Mouse (Mus musculus): ENCODE measurements around the gene 1700025F22Rik. TPM values are rescaled to one million over a fixed set of nuclear protein-coding genes. Genes with fewer than 3 reads are reported as not detected.
"Not testable (repeated sequence)": the region's sequence is repeated elsewhere in the genome, so short reads cannot be mapped to it uniquely, and the experiment has no call there.

1700025F22Rik gene
- polyA plus RNA-seq, 1 experiment from 2014 or later, result not detected

- Histone ChIP-seq H3K9ac (no peak overlapping the region), H3K9me3 (ENCODE audit: low read depth, low read length) (peaks cover 3% of the 10 kb centered on the region; the same call in 1 of the 2 replicates), H3K4me1 (ENCODE audit: insufficient read depth) (no peaks in the 10 kb centered on the region), H3K4me3 (ENCODE audit: low read depth, low read length) (no peak overlapping the region), H3K27me3 (ENCODE audit: insufficient read depth, low read length) (no peaks in the 10 kb centered on the region), H3K27ac (ENCODE audit: low read depth) (no peak overlapping the region), H3K4me2 (no peak overlapping the region), H3K36me3 (ENCODE audit: insufficient read depth) (no peaks in the 10 kb centered on the region)
- ATAC-seq (ENCODE audit: insufficient read depth), result no peak
- no peak for DNase-seq
- no peak for TF ChIP-seq CTCF (IDR thresholded peaks at IDR 0.05; ENCODE audit: low read depth)
- 63% methylated on average over 1 of the region's 1 CpGs for WGBS
Observed at GRCm38 (mm10) chr19:11129702-11130101, 35.4 kb downstream of the 1700025F22Rik start.

GRCm38 (mm10) chr19:11121016-11121420, 44.1 kb downstream of the 1700025F22Rik start:
- DNase-seq (peak; percentile 11), ATAC-seq (ENCODE audit: insufficient read depth) (peak; percentile 98)
- not testable (repeated sequence) for H3K4me1 ChIP-seq (ENCODE audit: insufficient read depth); H3K27me3 ChIP-seq (ENCODE audit: insufficient read depth, low read length); H3K9me3 ChIP-seq (ENCODE audit: low read depth, low read length); H3K36me3 ChIP-seq (ENCODE audit: insufficient read depth); H3K27ac ChIP-seq (ENCODE audit: low read depth); H3K9ac ChIP-seq
- Histone ChIP-seq H3K4me3 (ENCODE audit: low read depth, low read length) (peak overlapping the region; percentile 29), H3K4me2 (peak overlapping the region; percentile 48)
- WGBS, result 2% methylated on average over 12 of the region's 38 CpGs

- no peak overlapping the region for H3K27ac ChIP-seq (ENCODE audit: low read depth)
- H3K4me2 ChIP-seq, result no peak overlapping the region
- no peak overlapping the region for H3K9ac ChIP-seq
- no peaks in the 10 kb centered on the region for H3K4me1 ChIP-seq (ENCODE audit: insufficient read depth)
- no peak for TF ChIP-seq CTCF (IDR thresholded peaks at IDR 0.05; ENCODE audit: low read depth)
- 83% methylated on average over 2 of the region's 2 CpGs for WGBS
- no peaks in the 10 kb centered on the region for H3K36me3 ChIP-seq (ENCODE audit: insufficient read depth)
- no peaks in the 10 kb centered on the region for H3K27me3 ChIP-seq (ENCODE audit: insufficient read depth, low read length)
- ATAC-seq (ENCODE audit: insufficient read depth) (no peak), DNase-seq (no peak)
- H3K4me3 ChIP-seq (ENCODE audit: low read depth, low read length), result no peak overlapping the region
- no peaks in the 10 kb centered on the region for H3K9me3 ChIP-seq (ENCODE audit: low read depth, low read length)
Observed at GRCm38 (mm10) chr19:11119338-11119737, 45.8 kb downstream of the 1700025F22Rik start.

GRCm38 (mm10) chr19:11107746-11108145, 57.4 kb downstream of the 1700025F22Rik start:
- Histone ChIP-seq H3K27ac (ENCODE audit: low read depth) (no peak overlapping the region), H3K9ac (no peak overlapping the region), H3K4me1 (ENCODE audit: insufficient read depth) (no peaks in the 10 kb centered on the region), H3K27me3 (ENCODE audit: insufficient read depth, low read length) (no peaks in the 10 kb centered on the region), H3K36me3 (ENCODE audit: insufficient read depth) (no peaks in the 10 kb centered on the region), H3K9me3 (ENCODE audit: low read depth, low read length) (no peaks in the 10 kb centered on the region), H3K4me2 (no peak overlapping the region), H3K4me3 (ENCODE audit: low read depth, low read length) (no peak overlapping the region)
- no peak for TF ChIP-seq CTCF (IDR thresholded peaks at IDR 0.05; ENCODE audit: low read depth)
- no peak for ATAC-seq (ENCODE audit: insufficient read depth)
- WGBS, result 64% methylated on average over 3 of the region's 3 CpGs
- peak; percentile 17 for DNase-seq

GRCm38 (mm10) chr19:11101880-11102279, 63.2 kb downstream of the 1700025F22Rik start:
- Histone ChIP-seq H3K4me2 (no peak overlapping the region), H3K9ac (no peak overlapping the region), H3K4me3 (ENCODE audit: low read depth, low read length) (no peak overlapping the region), H3K9me3 (ENCODE audit: low read depth, low read length) (no peaks in the 10 kb centered on the region), H3K36me3 (ENCODE audit: insufficient read depth) (no peaks in the 10 kb centered on the region), H3K4me1 (ENCODE audit: insufficient read depth) (no peaks in the 10 kb centered on the region), H3K27ac (ENCODE audit: low read depth) (no peak overlapping the region), H3K27me3 (ENCODE audit: insufficient read depth, low read length) (no peaks in the 10 kb centered on the region)
- 69% methylated on average over 1 of the region's 1 CpGs for WGBS
- no peak for DNase-seq
- ATAC-seq (ENCODE audit: insufficient read depth), result no peak
- no peak for TF ChIP-seq CTCF (IDR thresholded peaks at IDR 0.05; ENCODE audit: low read depth)

GRCm38 (mm10) chr19:11098401-11098800, 66.7 kb downstream of the 1700025F22Rik start:
- H3K36me3 ChIP-seq (ENCODE audit: insufficient read depth), result no peaks in the 10 kb centered on the region
- H3K9me3 ChIP-seq (ENCODE audit: low read depth, low read length), result no peaks in the 10 kb centered on the region
- no peak overlapping the region for H3K27ac ChIP-seq (ENCODE audit: low read depth)
- H3K27me3 ChIP-seq (ENCODE audit: insufficient read depth, low read length), result 0 out of 2 replicates have a peak, but pooled peaks cover 5% of the 10 kb centered on the region
- DNase-seq (no peak), ATAC-seq (ENCODE audit: insufficient read depth) (no peak)
- no peaks in the 10 kb centered on the region for H3K4me1 ChIP-seq (ENCODE audit: insufficient read depth)
- no peak for TF ChIP-seq CTCF (IDR thresholded peaks at IDR 0.05; ENCODE audit: low read depth)
- H3K4me2 ChIP-seq, result no peak overlapping the region
- H3K9ac ChIP-seq, result no peak overlapping the region
- WGBS, result 71% methylated on average over 3 of the region's 3 CpGs
- no peak overlapping the region for H3K4me3 ChIP-seq (ENCODE audit: low read depth, low read length)

GRCm38 (mm10) chr19:11092131-11092530, 73.0 kb downstream of the 1700025F22Rik start:
- H3K9me3 ChIP-seq (ENCODE audit: low read depth, low read length); H3K9ac ChIP-seq; H3K36me3 ChIP-seq (ENCODE audit: insufficient read depth); H3K4me1 ChIP-seq (ENCODE audit: insufficient read depth); ATAC-seq (ENCODE audit: insufficient read depth); H3K27ac ChIP-seq (ENCODE audit: low read depth): not testable (repeated sequence)
- Histone ChIP-seq H3K4me3 (ENCODE audit: low read depth, low read length) (peak overlapping the region; percentile 24), H3K4me2 (peak overlapping the region; percentile 53), H3K27me3 (ENCODE audit: insufficient read depth, low read length) (peaks cover 17% of the 10 kb centered on the region; the same call in 1 of the 2 replicates)
- DNase-seq, result peak; percentile 18
- 2% methylated on average over 50 of the region's 50 CpGs for WGBS

Other genes with a start within 250 kb of the 1700025F22Rik start
- not detected in 2 replicates for gene Zp1, start 244.7 kb downstream of the 1700025F22Rik start, polyA plus RNA-seq (2014; fragmentation: Nextera tagmentation; extraction: Ambion mirVana)
- not detected in 2 replicates for gene Ptgdr2, start 228.2 kb downstream of the 1700025F22Rik start, polyA plus RNA-seq (2014; fragmentation: Nextera tagmentation; extraction: Ambion mirVana)
- gene Ccdc86, start 216.1 kb downstream of the 1700025F22Rik start, polyA plus RNA-seq (2014; fragmentation: Nextera tagmentation; extraction: Ambion mirVana), result 28.5 and 32.7 TPM in 2 replicates
- gene Ms4a10, start 190.7 kb downstream of the 1700025F22Rik start, polyA plus RNA-seq (2014; fragmentation: Nextera tagmentation; extraction: Ambion mirVana), result not detected in 2 replicates
- not detected in 2 replicates for gene Ms4a15, start 172.1 kb downstream of the 1700025F22Rik start, polyA plus RNA-seq (2014; fragmentation: Nextera tagmentation; extraction: Ambion mirVana)
- gene Ms4a18, start 147.3 kb downstream of the 1700025F22Rik start, polyA plus RNA-seq (2014; fragmentation: Nextera tagmentation; extraction: Ambion mirVana), result not detected in 2 replicates
- gene Ms4a8a, start 84.2 kb downstream of the 1700025F22Rik start, polyA plus RNA-seq (2014; fragmentation: Nextera tagmentation; extraction: Ambion mirVana), result 0.18 TPM in 1 of 2 replicates, not detected in the other
- gene 1700017D01Rik, start 34.4 kb downstream of the 1700025F22Rik start, polyA plus RNA-seq (2014; fragmentation: Nextera tagmentation; extraction: Ambion mirVana), result not detected in 2 replicates
- gene Ms4a13, start 31.4 kb upstream of the 1700025F22Rik start, polyA plus RNA-seq (2014; fragmentation: Nextera tagmentation; extraction: Ambion mirVana), result not detected in 2 replicates
- gene Ms4a12, start 67.1 kb upstream of the 1700025F22Rik start, polyA plus RNA-seq (2014; fragmentation: Nextera tagmentation; extraction: Ambion mirVana), result not detected in 2 replicates
- gene Ms4a1, start 100.9 kb upstream of the 1700025F22Rik start, polyA plus RNA-seq (2014; fragmentation: Nextera tagmentation; extraction: Ambion mirVana), result not detected in 2 replicates
- gene Ms4a5, start 118.6 kb upstream of the 1700025F22Rik start, polyA plus RNA-seq (2014; fragmentation: Nextera tagmentation; extraction: Ambion mirVana), result not detected in 2 replicates
- 0.05 TPM in 1 of 2 replicates, not detected in the other for gene Ms4a14, start 149.1 kb upstream of the 1700025F22Rik start, polyA plus RNA-seq (2014; fragmentation: Nextera tagmentation; extraction: Ambion mirVana)
- 3.0 and 5.0 TPM in 2 replicates for gene Ms4a7, start 170.8 kb upstream of the 1700025F22Rik start, polyA plus RNA-seq (2014; fragmentation: Nextera tagmentation; extraction: Ambion mirVana)
- gene Ms4a4a, start 210.2 kb upstream of the 1700025F22Rik start, polyA plus RNA-seq (2014; fragmentation: Nextera tagmentation; extraction: Ambion mirVana), result 3.5 and 5.1 TPM in 2 replicates
- 0.63 and 1.5 TPM in 2 replicates for gene Ms4a4c, start 239.4 kb upstream of the 1700025F22Rik start, polyA plus RNA-seq (2014; fragmentation: Nextera tagmentation; extraction: Ambion mirVana)